Mouse (Mus musculus): ENCODE measurements around the gene Endou. TPM values are rescaled to one million over a fixed set of nuclear protein-coding genes. Genes with fewer than 3 reads are reported as not detected.

Gene Endou
- polyA plus RNA-seq, 1 experiment: 4.0 TPM

DNA sequence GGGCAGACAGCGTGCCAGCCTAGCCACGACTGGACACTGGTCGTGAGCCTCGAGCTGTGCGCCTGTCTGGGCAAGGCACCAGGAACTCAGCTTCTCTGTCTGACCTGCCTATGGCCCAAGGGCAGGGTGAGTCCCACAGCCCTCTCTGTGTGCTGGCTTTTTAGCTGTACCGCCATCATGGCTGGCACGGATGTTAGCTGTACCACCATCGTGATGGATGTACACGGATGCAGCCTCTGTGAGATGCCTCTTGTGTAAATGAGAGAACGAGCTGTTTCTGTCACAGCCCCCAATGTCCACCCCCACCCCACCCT, 64.7 kb downstream of the Endou start:
- H3K4me1 ChIP-seq (ENCODE audit: control insufficient read depth, insufficient read depth, low read length): no peaks in the 10 kb centered on the region
- no peak overlapping the region for H3K4me3 ChIP-seq (ENCODE audit: insufficient read depth, low read length)
- H3K27ac ChIP-seq (ENCODE audit: insufficient read depth, low read length): no peak overlapping the region
- TF ChIP-seq POLR2A (IDR thresholded peaks at IDR 0.05; ENCODE audit: extremely low read depth, insufficient read depth, low read length) (no peak), CTCF (IDR thresholded peaks at IDR 0.05; ENCODE audit: extremely low read depth, insufficient read depth, low read length) (no peak)

DNA sequence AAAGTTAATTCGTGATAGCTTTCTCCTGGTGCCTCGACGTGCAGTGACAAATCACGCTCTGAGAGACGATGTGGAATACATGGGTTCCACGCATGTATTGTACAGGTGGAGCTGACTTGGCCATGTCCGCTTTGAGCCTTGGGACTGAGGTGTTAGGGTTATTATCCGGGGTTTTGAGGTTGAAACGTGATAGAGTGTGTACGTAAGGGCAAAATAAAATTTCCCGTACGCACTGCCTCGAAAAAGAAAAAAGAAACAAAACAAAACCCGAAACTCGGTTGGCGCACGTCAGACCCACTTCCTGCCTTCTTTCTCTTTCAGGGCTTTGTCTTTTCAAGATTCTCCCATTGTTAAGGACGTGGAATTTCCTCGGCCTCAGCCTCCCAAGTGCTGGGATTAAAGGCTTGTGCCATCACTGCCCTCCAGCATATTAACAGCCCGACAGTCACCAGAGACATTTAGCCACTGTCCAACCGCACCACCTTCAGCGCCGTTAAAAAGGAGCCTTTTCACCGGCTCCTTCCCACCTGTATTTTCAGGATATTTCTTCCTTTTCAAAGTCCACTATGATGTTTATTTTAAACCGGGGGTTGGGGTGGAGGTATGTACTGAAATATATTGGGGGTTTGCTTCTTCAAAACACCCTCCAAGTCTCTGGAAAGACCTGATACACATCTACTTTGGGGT, 65.2 kb downstream of the Endou start:
- Histone ChIP-seq H3K27ac (ENCODE audit: insufficient read depth, low read length) (no peak overlapping the region), H3K4me1 (ENCODE audit: control insufficient read depth, insufficient read depth, low read length) (no peaks in the 10 kb centered on the region), H3K4me3 (ENCODE audit: insufficient read depth, low read length) (no peak overlapping the region)
- TF ChIP-seq CTCF (IDR thresholded peaks at IDR 0.05; ENCODE audit: extremely low read depth, insufficient read depth, low read length): no peak
- TF ChIP-seq POLR2A (IDR thresholded peaks at IDR 0.05; ENCODE audit: extremely low read depth, insufficient read depth, low read length): no peak

DNA sequence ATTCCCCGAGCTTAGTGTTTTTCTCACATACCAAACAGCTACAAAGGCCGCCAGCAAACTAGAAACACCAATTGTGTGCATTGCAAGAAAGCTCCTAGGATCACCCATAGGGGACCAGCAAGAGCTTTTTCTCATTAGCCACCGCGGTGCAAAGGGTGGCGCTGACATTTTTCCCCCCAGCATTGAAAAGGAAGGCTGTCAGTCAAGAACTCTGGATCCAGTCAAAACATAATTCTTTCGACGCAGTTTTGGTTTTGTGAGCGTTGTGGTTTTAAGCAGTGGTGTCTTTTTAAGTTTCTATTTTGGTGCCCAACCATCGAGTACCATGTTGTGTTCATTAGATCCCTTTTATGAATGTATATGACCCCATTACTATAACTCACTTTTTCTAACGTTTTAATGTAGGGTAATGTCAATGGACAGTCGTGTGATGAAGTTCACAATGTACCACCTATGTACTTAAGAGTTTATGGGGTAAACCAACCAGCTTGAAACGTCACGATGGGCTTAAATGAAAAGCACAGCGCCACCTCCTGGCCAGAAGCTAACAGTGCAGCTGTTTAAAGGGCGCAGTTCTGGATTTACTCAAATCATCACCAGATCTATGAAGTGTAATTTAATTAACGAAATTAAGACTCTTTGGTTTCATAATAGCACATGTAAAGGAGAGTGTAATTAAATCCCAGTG, 66.0 kb downstream of the Endou start:
- Histone ChIP-seq H3K4me3 (ENCODE audit: insufficient read depth, low read length) (no peak overlapping the region), H3K4me1 (ENCODE audit: control insufficient read depth, insufficient read depth, low read length) (no peaks in the 10 kb centered on the region), H3K27ac (ENCODE audit: insufficient read depth, low read length) (no peak overlapping the region)
- no peak for TF ChIP-seq POLR2A (IDR thresholded peaks at IDR 0.05; ENCODE audit: extremely low read depth, insufficient read depth, low read length)
- peak; percentile 67 for TF ChIP-seq CTCF (IDR thresholded peaks at IDR 0.05; ENCODE audit: extremely low read depth, insufficient read depth, low read length)

DNA sequence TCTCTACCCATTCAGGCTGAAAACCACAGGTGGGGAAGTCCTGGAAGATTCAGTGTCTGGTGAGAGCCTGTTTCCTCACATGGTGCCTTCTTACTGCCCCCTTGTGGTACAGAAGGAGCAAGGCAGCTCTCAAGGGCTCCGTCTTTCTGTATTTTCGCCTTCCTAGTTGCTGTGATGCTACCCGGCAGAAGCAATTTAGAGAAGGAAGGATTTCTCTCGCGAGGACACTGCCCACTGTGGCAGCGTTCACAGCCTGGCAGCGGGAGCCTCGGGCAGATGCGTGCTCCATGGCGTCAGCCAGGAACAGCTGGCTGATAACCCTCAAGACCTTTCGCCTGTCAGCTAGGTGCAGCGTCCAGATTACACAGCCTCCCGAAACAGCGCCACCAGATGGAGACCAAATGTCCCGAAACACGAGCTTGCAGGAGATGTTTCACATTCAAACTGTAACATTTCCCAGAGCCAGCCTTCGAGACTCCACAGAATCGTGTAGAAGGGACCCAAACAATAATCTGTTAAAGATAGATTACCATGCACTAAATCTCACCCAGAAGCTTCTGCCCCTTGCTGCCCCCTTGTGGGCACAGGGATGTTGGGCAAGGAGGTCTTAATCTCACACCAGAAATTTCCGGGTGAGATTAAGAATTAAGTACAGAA, 67.3 kb downstream of the Endou start:
- Histone ChIP-seq H3K4me3 (ENCODE audit: insufficient read depth, low read length) (peak overlapping the region; percentile 29), H3K27ac (ENCODE audit: insufficient read depth, low read length) (no peak overlapping the region), H3K4me1 (ENCODE audit: control insufficient read depth, insufficient read depth, low read length) (no peaks in the 10 kb centered on the region)
- peak; percentile 87 for TF ChIP-seq CTCF (IDR thresholded peaks at IDR 0.05; ENCODE audit: extremely low read depth, insufficient read depth, low read length)
- no peak for TF ChIP-seq POLR2A (IDR thresholded peaks at IDR 0.05; ENCODE audit: extremely low read depth, insufficient read depth, low read length)

Other genes with a start within 250 kb of the Endou start
- gene Rpap3, start 25.5 kb downstream of the Endou start, polyA plus RNA-seq (2012; rRNA removed): 19.6 and 22.0 TPM in 2 replicates
- gene Rapgef3, start 36.6 kb upstream of the Endou start, polyA plus RNA-seq (2012; rRNA removed): 40.2 and 45.9 TPM in 2 replicates
- gene Slc48a1, start 47.2 kb upstream of the Endou start, polyA plus RNA-seq (2012; rRNA removed): 140 and 155 TPM in 2 replicates
- gene Hdac7, start 113.2 kb upstream of the Endou start, polyA plus RNA-seq (2012; rRNA removed): 64.7 and 73.9 TPM in 2 replicates
- gene Vdr, start 179.3 kb upstream of the Endou start, polyA plus RNA-seq (2012; rRNA removed): 0.17 and 0.25 TPM in 2 replicates
- gene Tmem106c, start 232.9 kb upstream of the Endou start, polyA plus RNA-seq (2012; rRNA removed): 58.3 and 63.6 TPM in 2 replicates